Mouse (Mus musculus): Measurements from ENCODE around the gene Tut7.
"Not testable (repeated sequence)": the region's sequence is repeated elsewhere in the genome, so short reads cannot be mapped to it uniquely, and the experiment has no call there.

The Tut7 gene

DNA sequence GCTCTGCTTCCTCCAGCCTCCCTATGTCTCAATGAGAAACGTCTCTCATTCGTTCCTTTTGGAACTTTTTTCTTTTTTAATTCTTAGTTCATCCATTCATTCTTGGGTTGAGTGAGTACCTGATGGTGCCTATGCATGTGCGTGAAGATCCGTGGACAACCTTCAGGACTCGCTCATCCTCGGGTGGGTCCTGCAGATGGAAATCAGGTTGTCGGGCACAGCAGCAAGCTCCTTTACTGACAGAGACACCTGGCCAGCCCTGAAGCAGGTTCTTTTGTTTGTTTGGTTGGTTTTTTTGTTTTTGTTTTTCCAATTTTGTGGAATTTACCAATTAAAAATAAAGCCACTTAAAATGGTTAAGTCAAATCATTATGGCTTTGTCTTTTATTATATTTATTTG is 9.9 kb upstream of the Tut7 start:
- no peak for DNase-seq (ENCODE audit: low read depth, low spot score)

GRCm38 (mm10) chr13:59832454-59832853 is 9.5 kb upstream of the Tut7 start:
- no peak for DNase-seq (ENCODE audit: low read depth, low spot score)

- DNase-seq (ENCODE audit: low read depth, low spot score): no peak
Measured at GRCm38 (mm10) chr13:59825966-59826365, 3.0 kb upstream of the Tut7 start.

DNA sequence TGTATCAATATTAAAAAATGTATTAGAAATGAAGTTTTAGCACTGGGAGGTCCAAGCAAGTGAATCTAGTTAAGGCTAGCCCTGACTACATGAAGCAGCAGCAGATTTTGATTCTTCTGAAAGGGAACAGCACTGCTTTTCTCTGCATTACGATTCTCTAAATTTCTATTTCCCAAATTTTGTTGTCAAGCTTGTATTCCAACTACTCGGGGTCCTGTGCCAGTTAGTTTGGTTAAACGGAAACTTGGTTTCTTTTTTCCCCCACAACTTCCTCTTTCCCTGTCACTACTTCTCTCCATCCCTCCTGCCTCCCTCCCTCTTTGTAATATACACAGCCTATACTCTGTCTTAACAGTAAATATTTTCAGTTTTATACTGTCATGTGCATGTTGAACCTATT is 2.1 kb downstream of the Tut7 start:
- no peak for DNase-seq (ENCODE audit: low read depth, low spot score)

GRCm38 (mm10) chr13:59820114-59820513 is 2.8 kb downstream of the Tut7 start:
- DNase-seq (ENCODE audit: low read depth, low spot score): no peak

GRCm38 (mm10) chr13:59817352-59817751 is 5.6 kb downstream of the Tut7 start:
- DNase-seq (ENCODE audit: low read depth, low spot score): no peak

DNA sequence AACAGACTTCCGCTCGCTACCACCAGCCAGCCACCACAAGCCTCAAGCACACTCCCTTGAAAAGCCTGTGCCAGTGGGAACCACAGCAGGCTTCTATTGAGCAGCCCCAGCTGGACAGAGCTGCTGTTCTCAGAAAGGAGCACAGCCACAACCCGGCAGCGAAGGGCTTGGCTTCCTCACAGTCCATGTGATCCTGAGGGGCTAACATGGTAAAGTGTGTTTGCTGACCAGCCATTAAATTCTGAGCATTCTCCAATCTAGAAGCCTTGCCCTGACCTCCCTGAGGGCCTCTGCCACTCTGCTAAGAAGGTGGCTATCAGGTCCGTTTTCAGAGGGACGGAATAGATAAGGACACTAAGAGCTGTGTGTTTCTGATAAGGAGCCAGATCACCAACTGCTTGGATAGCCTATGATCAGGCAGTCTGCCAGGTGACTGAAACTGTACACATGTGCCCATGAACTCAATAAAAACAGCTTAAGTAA is 8.8 kb downstream of the Tut7 start:
- DNase-seq (ENCODE audit: low read depth, low spot score): no peak

- DNase-seq (ENCODE audit: low read depth, low spot score): no peak
Measured at GRCm38 (mm10) chr13:59811581-59811980, 11.4 kb downstream of the Tut7 start.

GRCm38 (mm10) chr13:59801000-59801399 is 21.9 kb downstream of the Tut7 start:
- no peak for DNase-seq (ENCODE audit: low read depth, low spot score)

DNA sequence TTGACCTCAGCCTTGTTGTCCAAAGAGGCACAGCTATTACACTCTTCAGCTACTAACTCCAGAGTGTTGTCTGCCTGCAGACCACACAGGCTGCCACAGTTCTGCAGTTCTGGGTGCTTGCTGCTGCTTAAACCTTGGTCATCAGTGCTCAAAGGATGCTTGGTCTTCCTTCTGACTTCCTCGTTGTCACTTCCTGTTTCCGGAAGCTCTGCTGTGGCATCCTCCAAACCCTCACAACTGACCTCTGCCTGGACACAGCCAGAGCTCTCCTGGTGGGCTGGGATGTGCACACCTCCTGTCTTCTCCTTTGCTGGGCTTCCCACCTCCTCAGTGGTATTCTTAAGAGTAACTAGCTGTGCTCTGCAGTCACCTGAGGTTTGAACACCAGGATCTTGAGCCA is 22.9 kb downstream of the Tut7 start:
- no peak for DNase-seq (ENCODE audit: low read depth, low spot score)

- DNase-seq (ENCODE audit: low read depth, low spot score): no peak
Measured at GRCm38 (mm10) chr13:59798306-59798705, 24.6 kb downstream of the Tut7 start.

DNA sequence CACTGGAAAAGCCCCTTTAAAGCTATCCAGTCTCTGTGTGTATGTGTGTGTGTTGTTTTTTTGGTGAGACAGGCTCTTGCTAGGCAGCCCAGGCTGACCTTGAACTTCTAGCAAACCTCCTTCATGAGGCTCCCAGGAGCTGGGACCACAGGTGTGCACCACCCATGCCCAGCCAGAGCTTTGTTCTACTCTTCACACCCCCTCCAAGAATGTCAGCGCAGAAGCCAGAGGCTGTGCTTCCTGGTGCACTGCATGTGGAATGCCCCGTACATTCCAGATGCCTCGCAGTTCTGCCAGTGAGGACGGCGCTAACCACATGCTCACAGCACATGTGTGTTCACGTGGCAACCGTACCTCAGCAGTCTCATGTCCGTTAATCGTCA is 26.5 kb downstream of the Tut7 start:
- no peak for DNase-seq (ENCODE audit: low read depth, low spot score)

GRCm38 (mm10) chr13:59795807-59796465 is 27.0 kb downstream of the Tut7 start:
- DNase-seq (ENCODE audit: low read depth, low spot score): no peak

GRCm38 (mm10) chr13:59794786-59795185 is 28.2 kb downstream of the Tut7 start:
- no peak for DNase-seq (ENCODE audit: low read depth, low spot score)

- DNase-seq (ENCODE audit: low read depth, low spot score): no peak
Measured at GRCm38 (mm10) chr13:59782145-59782544, 40.8 kb downstream of the Tut7 start, which contains the start of gene Gm49354. TSS of gene Gm49354 (minus strand) at chr13:59782245.

DNA sequence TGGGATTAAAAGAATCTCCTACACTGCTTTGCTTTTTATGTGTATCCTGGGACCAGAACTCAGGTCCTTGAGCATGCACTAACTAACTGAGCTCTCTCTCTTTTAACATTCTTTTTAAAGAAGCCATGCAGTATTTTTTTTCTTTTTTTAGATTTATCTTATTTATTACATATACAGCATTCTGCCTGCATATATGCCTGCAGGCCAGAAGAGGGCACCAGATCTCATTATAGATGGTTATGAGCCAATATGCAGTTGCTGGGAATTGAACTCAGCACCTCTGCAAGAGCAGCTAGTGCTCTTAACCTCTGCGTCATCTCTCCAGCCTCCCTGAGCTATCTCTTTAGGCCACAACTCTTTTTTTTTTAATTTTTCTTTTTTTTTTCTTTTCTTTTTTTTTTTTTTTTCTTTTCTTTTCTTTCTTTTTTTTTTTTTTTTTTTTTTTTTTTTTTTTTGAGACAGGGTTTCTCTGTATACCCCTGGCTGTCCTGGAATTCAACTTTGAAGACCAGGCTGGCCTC is 43.1 kb downstream of the Tut7 start:
- DNase-seq (ENCODE audit: low read depth, low spot score): not testable (repeated sequence)

DNA sequence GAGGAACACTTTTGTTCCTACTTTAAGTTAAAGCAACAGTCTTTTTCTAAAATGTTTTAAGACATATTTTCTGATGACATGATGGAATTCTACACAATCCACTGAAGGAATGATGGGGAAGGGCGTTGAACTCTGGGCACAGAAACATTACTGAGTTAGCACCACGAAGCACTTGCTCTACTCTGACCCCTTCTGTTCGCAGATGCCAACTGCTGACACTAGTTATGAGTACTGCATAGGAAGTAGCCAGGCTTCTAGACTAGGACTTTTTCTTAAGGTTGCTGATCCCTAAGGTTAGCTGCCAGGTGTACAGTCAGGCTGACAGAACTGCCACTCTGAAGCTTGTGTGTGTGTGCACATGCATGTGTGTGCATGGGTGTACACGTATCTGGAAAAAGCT is 43.7 kb downstream of the Tut7 start:
- DNase-seq (ENCODE audit: low read depth, low spot score): no peak

- no peak for DNase-seq (ENCODE audit: low read depth, low spot score)
Measured at GRCm38 (mm10) chr13:59775168-59775567, 47.8 kb downstream of the Tut7 start.

DNA sequence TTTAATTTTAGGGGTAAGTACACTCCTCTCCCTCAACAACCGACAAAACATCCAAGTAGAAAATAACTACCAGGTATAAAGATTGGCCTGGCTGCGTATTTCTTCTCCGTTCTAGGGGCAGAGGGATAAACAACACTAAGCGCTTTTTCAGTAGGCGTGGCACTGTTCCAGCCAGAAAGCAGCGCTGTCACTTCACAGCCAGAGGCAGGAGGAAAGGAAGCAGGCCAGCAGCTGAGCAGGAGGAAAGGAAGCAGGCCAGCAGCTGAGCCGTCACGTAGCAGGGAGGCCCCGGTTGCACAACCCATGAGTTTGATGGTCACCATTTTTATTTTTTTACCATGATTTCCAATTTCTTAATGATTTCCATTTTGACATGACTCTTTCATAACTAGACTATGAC is 51.7 kb downstream of the Tut7 start:
- DNase-seq (ENCODE audit: low read depth, low spot score): no peak

GRCm38 (mm10) chr13:59770847-59771246 is 52.1 kb downstream of the Tut7 start:
- DNase-seq (ENCODE audit: low read depth, low spot score): no peak

- peak; percentile 70 for DNase-seq (ENCODE audit: low read depth, low spot score)
Measured at GRCm38 (mm10) chr13:59770164-59770562, 52.8 kb downstream of the Tut7 start.

GRCm38 (mm10) chr13:59769296-59770163 is 53.4 kb downstream of the Tut7 start, which contains the start of gene Isca1:
TSS of gene Isca1 (minus strand) at chr13:59769810.
- peak; percentile 93 for DNase-seq (ENCODE audit: low read depth, low spot score)

GRCm38 (mm10) chr13:59768531-59768930 is 54.4 kb downstream of the Tut7 start:
- DNase-seq (ENCODE audit: low read depth, low spot score): no peak
